Comparison of ENCODE assay signal across 8 mouse cellular contexts in the genomic region with DNA sequence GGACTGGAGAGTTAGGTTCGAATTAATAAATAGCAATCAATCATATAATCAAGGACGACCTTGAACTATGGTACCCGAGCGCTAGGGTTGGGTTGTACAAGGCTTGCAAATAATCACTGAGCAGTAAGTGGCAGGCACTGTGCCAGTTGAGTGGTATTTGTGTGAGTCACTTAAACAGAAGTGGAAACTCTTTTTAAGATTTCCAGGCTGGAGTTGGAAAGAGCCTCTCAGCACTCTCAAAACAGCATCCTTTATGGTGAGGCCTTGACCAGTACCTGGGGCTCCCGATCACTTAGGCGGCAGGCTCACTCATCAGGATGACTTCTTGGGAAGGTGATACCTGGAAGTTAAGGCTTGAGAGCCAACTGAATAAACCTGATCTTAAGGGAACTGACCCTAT. TPM values are rescaled to one million over a fixed set of nuclear protein-coding genes. Genes with fewer than 3 reads are reported as not detected.
A peak's percentile ranks its signal among the peaks of the same experiment; 100 is the strongest.
DNase-seq lines count a peak whose midpoint lies in the region; ATAC-seq and TF ChIP-seq lines count a peak whose summit lies in the region.

No protein-coding gene starts in this region.

- TF ChIP-seq CTCF in E14TG2a.4 (conservative IDR thresholded peaks at IDR 0.05; ENCODE audit: low read length) = no peak

- no peak for ATAC-seq in intestine, embryonic 14.5 days (replicated peaks; ENCODE audit: low FRiP score, low TSS enrichment, low read depth)
- no peak for ATAC-seq in lung, embryonic 16.5 days (ENCODE audit: low read depth)
- no peak for ATAC-seq in monocyte, adult 5-6 weeks (replicated peaks; ENCODE audit: insufficient number of reproducible peaks, low FRiP score, low TSS enrichment, poor library complexity, severe bottlenecking)

- peaks cover 76% of the 10 kb centered on the region for H3K36me3 ChIP-seq in E14TG2a.4 (ENCODE audit: insufficient read depth, low read length)
- peaks cover 70% of the 10 kb centered on the region for H3K36me3 ChIP-seq in forebrain, embryonic 10.5 days (replicated peaks)
- H3K36me3 ChIP-seq in intestine, embryonic 14.5 days (ENCODE audit: control insufficient read depth, insufficient read depth, low read length) = peaks cover 63% of the 10 kb centered on the region
- H3K36me3 ChIP-seq in lung, embryonic 16.5 days (ENCODE audit: control insufficient read depth, insufficient read depth, low read length) = peaks cover 38% of the 10 kb centered on the region

- 61% methylated on average over 6 of the region's 6 CpGs for WGBS in forebrain, embryonic 10.5 days
- 41% methylated on average over 6 of the region's 6 CpGs for WGBS in intestine, embryonic 14.5 days
- 34% methylated on average over 6 of the region's 6 CpGs for WGBS in lung, embryonic 16.5 days

- peak overlapping the region; percentile 93 for H3K4me3 ChIP-seq in E14TG2a.4 (replicated peaks; ENCODE audit: low read length)
- peak overlapping the region; percentile 100 for H3K4me3 ChIP-seq in forebrain, embryonic 10.5 days
- peak overlapping the region; percentile 100 for H3K4me3 ChIP-seq in intestine, embryonic 14.5 days (ENCODE audit: low read depth, low read length)
- peak overlapping the region; percentile 99 for H3K4me3 ChIP-seq in lung, embryonic 16.5 days (ENCODE audit: low read length)

- H3K4me1 ChIP-seq in E14TG2a.4 (replicated peaks; ENCODE audit: low read depth, low read length) = peaks cover 46% of the 10 kb centered on the region
- H3K4me1 ChIP-seq in forebrain, embryonic 10.5 days = peaks cover 53% of the 10 kb centered on the region
- peaks cover 27% of the 10 kb centered on the region for H3K4me1 ChIP-seq in intestine, embryonic 14.5 days (replicated peaks; ENCODE audit: control insufficient read depth, insufficient read depth, low read length)
- peaks cover 25% of the 10 kb centered on the region for H3K4me1 ChIP-seq in lung, embryonic 16.5 days (replicated peaks; ENCODE audit: control insufficient read depth, insufficient read depth, low read length)

- peak overlapping the region; percentile 69 for H3K4me2 ChIP-seq in intestine, embryonic 14.5 days (ENCODE audit: low read length)
- H3K4me2 ChIP-seq in lung, embryonic 16.5 days (ENCODE audit: low read depth, low read length) = peak overlapping the region; percentile 95

- peak overlapping the region; percentile 100 for H3K27ac ChIP-seq in forebrain, embryonic 10.5 days
- peak overlapping the region; percentile 99 for H3K27ac ChIP-seq in intestine, embryonic 14.5 days (ENCODE audit: low read depth)
- peak overlapping the region; percentile 98 for H3K27ac ChIP-seq in lung, embryonic 16.5 days (ENCODE audit: low read length)

- H3K9me3 ChIP-seq in E14TG2a.4 (ENCODE audit: low read length) = no peaks in the 10 kb centered on the region
- H3K9me3 ChIP-seq in forebrain, embryonic 10.5 days = no peaks in the 10 kb centered on the region
- no peaks in the 10 kb centered on the region for H3K9me3 ChIP-seq in intestine, embryonic 14.5 days (ENCODE audit: control insufficient read depth, low read length)
- no peaks in the 10 kb centered on the region for H3K9me3 ChIP-seq in lung, embryonic 16.5 days (ENCODE audit: control insufficient read depth, low read length)

- intact Hi-C loops in gastrocnemius, postnatal 36 days (cut with DNase I) = no loop called here

- peak overlapping the region; percentile 62 for H3K9ac ChIP-seq in intestine, embryonic 14.5 days (ENCODE audit: low read length)
- H3K9ac ChIP-seq in lung, embryonic 16.5 days (ENCODE audit: low read length) = peak overlapping the region; percentile 100

- peak; percentile 32 for DNase-seq in gastrocnemius, adult 18-20 months (ENCODE audit: low spot score)
- DNase-seq in gastrocnemius, postnatal 36 days = no peak
- no peak for DNase-seq in forebrain, embryonic 10.5 days (ENCODE audit: extremely low spot score, low spot score)
- no peak for DNase-seq in intestine, embryonic 14.5 days (ENCODE audit: low spot score)
- peak; percentile 74 for DNase-seq in testis, postnatal 10 days (ENCODE audit: low spot score)

- no peaks in the 10 kb centered on the region for H3K27me3 ChIP-seq in E14TG2a.4 (ENCODE audit: insufficient read depth, low read length)
- no peaks in the 10 kb centered on the region for H3K27me3 ChIP-seq in forebrain, embryonic 10.5 days (ENCODE audit: poor library complexity, severe bottlenecking)
- no peaks in the 10 kb centered on the region for H3K27me3 ChIP-seq in intestine, embryonic 14.5 days (replicated peaks; ENCODE audit: control insufficient read depth, insufficient read depth, low read length)
- no peaks in the 10 kb centered on the region for H3K27me3 ChIP-seq in lung, embryonic 16.5 days (ENCODE audit: control insufficient read depth, insufficient read depth, low read depth, low read length)

RNA-seq across cellular contexts. Expression of a gene that starts 0.8 kb away (rescaled TPM):
- 100 to 1,000 TPM; 141 to 165 TPM for total RNA-seq in gastrocnemius, adult 18-20 months (2021)
- total RNA-seq in gastrocnemius, postnatal 36 days (2021) = 100 to 1,000 TPM; 118 to 137 TPM
- 120 and 132 TPM in 2 replicates for polyA plus RNA-seq in forebrain, embryonic 10.5 days (2016; fragmentation: Nextera tagmentation; extraction: Ambion mirVana)
- polyA plus RNA-seq in intestine, embryonic 14.5 days (2014; fragmentation: Nextera tagmentation; extraction: Ambion mirVana) = 125 and 136 TPM in 2 replicates
- 117 and 121 TPM in 2 replicates for polyA plus RNA-seq in lung, embryonic 16.5 days (2015; fragmentation: Nextera tagmentation; extraction: Ambion mirVana)
- 446 to 519 TPM (median 465 TPM) in 3 replicates for total RNA-seq in monocyte, adult 5-6 weeks (2017)

RNA-seq across cellular contexts. Expression of a gene that starts 9.9 kb away (rescaled TPM):
- total RNA-seq in gastrocnemius, adult 18-20 months (2021) = 10 to 100 TPM; 10.8 to 15.3 TPM
- total RNA-seq in gastrocnemius, postnatal 36 days (2021) = 10 to 100 TPM; 11.6 to 12.4 TPM
- polyA plus RNA-seq in forebrain, embryonic 10.5 days (2016; fragmentation: Nextera tagmentation; extraction: Ambion mirVana) = 63.5 and 66.2 TPM in 2 replicates
- polyA plus RNA-seq in intestine, embryonic 14.5 days (2014; fragmentation: Nextera tagmentation; extraction: Ambion mirVana) = 67.2 and 69.6 TPM in 2 replicates
- 40.3 and 44.2 TPM in 2 replicates for polyA plus RNA-seq in lung, embryonic 16.5 days (2015; fragmentation: Nextera tagmentation; extraction: Ambion mirVana)
- 10.6 to 23.0 TPM (median 13.2 TPM) in 3 replicates for total RNA-seq in monocyte, adult 5-6 weeks (2017)

RNA-seq across cellular contexts. Expression of a gene that starts 18.6 kb away (rescaled TPM):
- 1 to 10 TPM; 7.1 to 9.7 TPM for total RNA-seq in gastrocnemius, adult 18-20 months (2021)
- 1 to 10 TPM in 1 of 2 experiments, not detected in 1; 3.8 TPM for total RNA-seq in gastrocnemius, postnatal 36 days (2021)
- 3.6 and 3.7 TPM in 2 replicates for polyA plus RNA-seq in forebrain, embryonic 10.5 days (2016; fragmentation: Nextera tagmentation; extraction: Ambion mirVana)
- not detected in 2 replicates for polyA plus RNA-seq in intestine, embryonic 14.5 days (2014; fragmentation: Nextera tagmentation; extraction: Ambion mirVana)
- not detected in 2 replicates for polyA plus RNA-seq in lung, embryonic 16.5 days (2015; fragmentation: Nextera tagmentation; extraction: Ambion mirVana)
- total RNA-seq in monocyte, adult 5-6 weeks (2017) = not detected in 3 replicates

RNA-seq across cellular contexts. Expression of a gene that starts 20.4 kb away (rescaled TPM):
- total RNA-seq in gastrocnemius, adult 18-20 months (2021) = 10 to 100 TPM; 20.4 to 23.0 TPM
- total RNA-seq in gastrocnemius, postnatal 36 days (2021) = 10 to 100 TPM; 19.2 to 25.8 TPM
- polyA plus RNA-seq in forebrain, embryonic 10.5 days (2016; fragmentation: Nextera tagmentation; extraction: Ambion mirVana) = 44.3 and 48.2 TPM in 2 replicates
- polyA plus RNA-seq in intestine, embryonic 14.5 days (2014; fragmentation: Nextera tagmentation; extraction: Ambion mirVana) = 32.0 and 38.8 TPM in 2 replicates
- 26.7 and 28.4 TPM in 2 replicates for polyA plus RNA-seq in lung, embryonic 16.5 days (2015; fragmentation: Nextera tagmentation; extraction: Ambion mirVana)
- total RNA-seq in monocyte, adult 5-6 weeks (2017) = 28.7 to 38.2 TPM (median 29.9 TPM) in 3 replicates

RNA-seq across cellular contexts. Expression of a gene that starts 32.8 kb away (rescaled TPM):
- total RNA-seq in gastrocnemius, adult 18-20 months (2021) = under 1 TPM; 0.21 TPM
- total RNA-seq in gastrocnemius, postnatal 36 days (2021) = under 1 TPM; 0.05 to 0.62 TPM
- polyA plus RNA-seq in forebrain, embryonic 10.5 days (2016; fragmentation: Nextera tagmentation; extraction: Ambion mirVana) = 0.02 and 0.04 TPM in 2 replicates
- not detected in 2 replicates for polyA plus RNA-seq in intestine, embryonic 14.5 days (2014; fragmentation: Nextera tagmentation; extraction: Ambion mirVana)
- polyA plus RNA-seq in lung, embryonic 16.5 days (2015; fragmentation: Nextera tagmentation; extraction: Ambion mirVana) = not detected in 2 replicates
- total RNA-seq in monocyte, adult 5-6 weeks (2017) = 2.2 to 5.0 TPM (median 3.1 TPM) in 3 replicates

Comparison
In these comparisons a context has a peak if more than half of its experiments do, and no peak if none do; other contexts are left out.
1. DNase-seq: peak in gastrocnemius, adult 18-20 months (single experiment) and testis, postnatal 10 days (single experiment); none in gastrocnemius, postnatal 36 days (0 of 2), forebrain, embryonic 10.5 days (single experiment) and intestine, embryonic 14.5 days (single experiment).
2. Peak in every context shown above with its lines, with median percentiles within 50 percentile points of each other: H3K4me3 ChIP-seq and H3K27ac ChIP-seq.